Mouse (Mus musculus) heart, postnatal 14 days (tissue): Measurements from ENCODE around the gene Gart. TPM values are rescaled to one million over a fixed set of nuclear protein-coding genes. Genes with fewer than 3 reads are reported as not detected.

Experiments used
- DNase-seq, 2 experiments: peaks; one replicate each; pipeline ENCODE4 v3.0.0; 2021 to 2022
- intact Hi-C: fragments of 180-260 bp; cut with DNase I; formaldehyde crosslinking; loops from one replicate; pipeline ENCODE4 v1.15.1; 2025
- total RNA-seq, 2 experiments: library from RNA; stranded (reverse); gene quantifications; 2 replicates each; pipeline ENCODE4 v1.2.3; 2021

Gene Gart
- total RNA-seq, 2 experiments from 2014 or later: 52.8 to 56.6 TPM

GRCm38 (mm10) chr16:91618511-91619501 lies 27.9 kb downstream of the Gart start, which contains the start of gene Dnajc28:
Gene Dnajc28 (minus strand): TSS chr16:91619026.
- DNase-seq: peak; percentile 74 to 83
- intact Hi-C loops: no loop called here

GRCm38 (mm10) chr16:91614552-91614951 lies 32.2 kb downstream of the Gart start:
- DNase-seq: no peak
- intact Hi-C loops: no loop called here

GRCm38 (mm10) chr16:91612525-91612924 lies 34.2 kb downstream of the Gart start:
- intact Hi-C loops: no loop called here
- no peak for DNase-seq

GRCm38 (mm10) chr16:91611248-91611647 lies 35.5 kb downstream of the Gart start:
- intact Hi-C loops: no loop called here
- no peak for DNase-seq

- intact Hi-C loops: no loop called here
- DNase-seq: peak; percentile 57 to 72
Measured at GRCm38 (mm10) chr16:91609501-91610245, 37.1 kb downstream of the Gart start.

- intact Hi-C loops: no loop called here
- no peak for DNase-seq
Measured at GRCm38 (mm10) chr16:91606958-91607357, 39.8 kb downstream of the Gart start.

GRCm38 (mm10) chr16:91605156-91605555 lies 41.6 kb downstream of the Gart start:
- DNase-seq: peak; percentile 40 to 61
- intact Hi-C loops: no loop called here

GRCm38 (mm10) chr16:91601693-91602092 lies 45.1 kb downstream of the Gart start:
- no peak for DNase-seq
- intact Hi-C loops: no loop called here

- intact Hi-C loops: no loop called here
- DNase-seq: no peak
Measured at GRCm38 (mm10) chr16:91601081-91601480, 45.7 kb downstream of the Gart start.

- intact Hi-C loops: no loop called here
- no peak for DNase-seq
Measured at GRCm38 (mm10) chr16:91599242-91599641, 47.5 kb downstream of the Gart start.

- intact Hi-C loops: no loop called here
Measured at GRCm38 (mm10) chr16:91597672-91598010, 49.1 kb downstream of the Gart start, which contains the start of gene Tmem50b. Gene Tmem50b (minus strand): TSS chr16:91597800.

GRCm38 (mm10) chr16:91596779-91597671 lies 49.7 kb downstream of the Gart start:
- intact Hi-C loops: no loop called here
- no peak for DNase-seq

More at GRCm38 (mm10) chr16:91597672-91598010, 49.1 kb downstream of the Gart start, which contains the start of gene Tmem50b:
- DNase-seq: peak; percentile 99

GRCm38 (mm10) chr16:91596397-91596778 lies 50.4 kb downstream of the Gart start:
- no peak for DNase-seq
- intact Hi-C loops: no loop called here

GRCm38 (mm10) chr16:91595076-91595475 lies 51.7 kb downstream of the Gart start:
- intact Hi-C loops: no loop called here
- peak; percentile 42 to 52 for DNase-seq

GRCm38 (mm10) chr16:91593262-91593661 lies 53.5 kb downstream of the Gart start:
- DNase-seq: no peak
- intact Hi-C loops: no loop called here

GRCm38 (mm10) chr16:91592162-91592561 lies 54.6 kb downstream of the Gart start:
- no peak for DNase-seq
- intact Hi-C loops: no loop called here

- no peak for DNase-seq
- intact Hi-C loops: no loop called here
Measured at GRCm38 (mm10) chr16:91588703-91589102, 58.0 kb downstream of the Gart start.

GRCm38 (mm10) chr16:91587730-91588453 lies 58.9 kb downstream of the Gart start:
- no peak for DNase-seq
- intact Hi-C loops: no loop called here

GRCm38 (mm10) chr16:91586244-91586643 lies 60.5 kb downstream of the Gart start:
- intact Hi-C loops: no loop called here
- no peak for DNase-seq

GRCm38 (mm10) chr16:91585617-91586016 lies 61.1 kb downstream of the Gart start:
- intact Hi-C loops: no loop called here
- DNase-seq: no peak
